Mouse (Mus musculus) ovary, adult 18-20 months (tissue): ENCODE measurements around the gene Ttll1.
A peak's percentile ranks its signal among the peaks of the same experiment; 100 is the strongest.

Source experiments
- DNase-seq: peaks from one replicate; pipeline ENCODE4 v3.0.0; 2022; ENCODE audit warnings: low spot score, mixed read lengths

The Ttll1 gene

GRCm38 (mm10) chr15:83510805-83511405 lies at the start of gene Ttll1:
Ttll1 (minus strand) TSS chr15:83510893.
- DNase-seq: peak; percentile 93

GRCm38 (mm10) chr15:83555161-83555974 lies 44.7 kb upstream of the Ttll1 start:
- peak; percentile 76 for DNase-seq

- DNase-seq: no peak
Measured at GRCm38 (mm10) chr15:83553831-83554230, 43.1 kb upstream of the Ttll1 start.

GRCm38 (mm10) chr15:83550137-83550536 lies 39.4 kb upstream of the Ttll1 start:
- no peak for DNase-seq

GRCm38 (mm10) chr15:83547144-83547543 lies 36.5 kb upstream of the Ttll1 start:
- no peak for DNase-seq

DNA sequence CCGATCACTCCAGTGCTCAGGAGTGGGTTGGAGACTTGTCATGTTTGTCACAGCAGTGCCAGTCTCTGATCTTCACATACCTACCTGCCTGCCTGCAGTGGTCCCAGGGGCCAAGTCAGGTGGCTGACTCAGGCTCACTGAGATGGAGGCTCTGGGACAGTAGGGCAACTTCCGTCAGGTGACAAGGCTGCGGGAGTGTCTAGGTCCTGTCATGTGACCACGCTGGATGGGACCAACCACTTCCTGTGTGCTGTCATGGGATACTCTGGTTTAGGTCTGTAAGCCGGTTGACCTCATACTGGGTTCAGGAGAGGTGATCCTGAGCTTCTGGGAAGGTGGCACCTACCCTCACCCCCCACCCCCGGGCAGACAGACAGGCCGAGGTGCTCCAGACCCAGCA lies 35.3 kb upstream of the Ttll1 start:
- no peak for DNase-seq

DNA sequence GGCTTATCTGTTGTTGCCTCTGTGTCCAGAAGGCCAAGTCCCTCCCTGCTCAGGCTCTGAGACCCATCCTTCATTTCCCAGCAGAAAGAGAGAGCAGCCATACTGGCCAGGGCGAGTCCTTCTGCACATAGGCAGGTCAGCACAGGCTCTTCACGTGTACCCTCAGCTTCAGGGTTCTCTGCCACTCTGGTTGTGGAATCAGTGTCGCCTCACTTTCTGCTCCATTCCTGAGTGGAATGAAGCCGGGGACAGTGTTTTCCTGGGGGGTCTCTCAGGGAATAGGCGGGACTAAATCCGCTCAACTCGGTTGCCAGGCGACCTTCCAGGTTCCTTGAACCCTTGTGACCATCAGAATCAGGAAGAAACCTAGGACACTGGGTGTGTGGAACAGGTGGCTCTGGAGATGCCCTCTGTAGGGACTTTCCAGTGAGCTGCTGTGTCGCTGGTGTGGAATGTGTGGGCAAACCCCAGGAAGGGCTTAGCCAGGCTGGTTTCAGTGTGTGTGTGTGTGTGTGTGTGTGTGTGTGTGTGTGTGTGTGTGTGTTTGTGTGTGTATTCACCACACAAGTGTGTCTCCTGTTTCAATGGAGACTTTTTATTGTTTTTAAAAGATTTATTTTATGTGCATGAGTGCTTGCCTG lies 31.1 kb upstream of the Ttll1 start:
- no peak for DNase-seq

- no peak for DNase-seq
Measured at GRCm38 (mm10) chr15:83539905-83540304, 29.2 kb upstream of the Ttll1 start.

- no peak for DNase-seq
Measured at GRCm38 (mm10) chr15:83538855-83539254, 28.2 kb upstream of the Ttll1 start.

DNA sequence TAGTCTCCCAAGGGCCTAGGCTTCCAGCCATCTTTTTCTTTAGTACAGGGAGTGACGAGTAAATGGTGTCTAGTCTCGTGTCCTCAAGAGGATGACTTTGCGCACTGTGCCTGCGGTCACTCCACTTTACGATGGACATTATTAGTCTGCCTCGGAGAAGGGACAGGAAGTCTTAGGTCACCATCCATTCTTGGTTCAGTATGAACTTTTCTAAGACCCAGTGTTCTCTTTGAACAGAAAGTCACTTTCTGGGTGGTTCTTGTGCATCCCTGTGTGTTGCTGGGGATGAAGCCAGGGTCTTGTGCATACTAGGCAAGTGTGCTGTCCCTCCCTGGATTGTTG lies 25.2 kb upstream of the Ttll1 start:
- DNase-seq: no peak

DNA sequence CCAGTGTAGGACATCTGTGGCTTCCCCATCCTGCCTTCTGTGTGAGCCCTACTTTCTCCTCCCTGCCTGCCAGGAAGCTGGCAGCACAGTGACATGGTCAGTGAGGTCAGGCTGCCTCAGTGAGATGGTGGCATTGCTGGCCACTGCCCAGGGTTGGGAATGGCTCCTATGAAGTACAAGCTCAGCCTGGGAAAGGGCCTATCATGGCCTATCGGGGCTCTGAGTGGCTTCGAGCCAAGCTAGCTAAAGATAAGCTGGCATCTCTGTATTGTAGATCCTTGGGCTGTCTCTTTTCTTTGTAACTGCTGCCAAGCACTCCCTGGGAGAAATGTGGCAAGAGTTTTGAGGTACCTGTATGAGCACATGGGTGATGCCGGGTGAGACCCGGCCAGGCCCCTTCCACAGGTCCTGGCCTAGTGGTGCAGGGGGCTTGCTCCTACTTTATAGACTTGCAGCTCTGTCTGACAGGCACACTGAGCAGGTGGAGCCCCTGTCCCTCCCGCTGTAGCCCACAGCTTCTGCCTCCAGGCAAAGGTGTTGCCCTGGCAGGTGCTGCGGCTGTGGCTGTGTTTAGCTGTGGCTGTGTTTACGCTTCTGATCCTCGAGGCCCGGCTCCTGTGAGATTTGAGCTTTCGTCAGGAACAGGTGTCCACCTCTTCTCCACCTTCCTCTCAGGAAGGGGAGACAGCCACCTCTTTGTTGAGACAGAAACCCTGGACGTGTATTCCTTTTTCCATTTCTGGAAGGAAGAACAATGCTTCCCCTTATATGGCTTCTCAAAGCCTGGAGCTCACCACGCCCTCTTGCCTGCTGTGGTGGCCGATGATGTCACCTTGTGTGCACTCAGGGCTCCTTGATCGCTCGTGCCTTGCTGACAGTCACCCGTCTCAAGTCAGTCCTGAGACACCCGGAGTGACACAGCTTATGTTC lies 24.5 kb upstream of the Ttll1 start:
- peak; percentile 61 for DNase-seq

- no peak for DNase-seq
Measured at GRCm38 (mm10) chr15:83532606-83533005, 21.9 kb upstream of the Ttll1 start.

DNA sequence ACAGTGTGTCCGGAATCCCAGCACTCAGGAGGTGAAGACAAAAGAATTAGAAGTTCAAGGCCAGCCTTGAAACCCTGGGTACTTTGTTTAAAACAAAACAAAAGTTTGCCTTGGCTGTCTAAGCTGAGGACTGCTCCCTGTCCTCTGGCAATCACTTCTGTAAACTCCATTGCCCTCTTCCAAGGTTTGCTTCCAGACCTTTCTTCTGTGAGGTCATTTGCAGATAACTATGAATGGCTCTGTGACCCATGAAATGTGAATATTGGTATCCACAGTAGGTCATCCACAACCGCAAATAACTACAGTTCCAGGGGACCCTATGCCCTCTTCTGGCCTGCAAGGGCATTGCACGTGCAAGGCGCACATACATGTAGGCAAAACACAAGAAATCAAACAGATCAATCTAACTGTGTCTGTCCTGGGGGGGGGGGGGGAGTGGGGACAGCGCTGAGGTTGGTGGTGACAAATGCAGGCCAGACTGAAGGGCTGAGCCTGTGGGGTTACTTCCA lies 21.3 kb upstream of the Ttll1 start:
- no peak for DNase-seq

DNA sequence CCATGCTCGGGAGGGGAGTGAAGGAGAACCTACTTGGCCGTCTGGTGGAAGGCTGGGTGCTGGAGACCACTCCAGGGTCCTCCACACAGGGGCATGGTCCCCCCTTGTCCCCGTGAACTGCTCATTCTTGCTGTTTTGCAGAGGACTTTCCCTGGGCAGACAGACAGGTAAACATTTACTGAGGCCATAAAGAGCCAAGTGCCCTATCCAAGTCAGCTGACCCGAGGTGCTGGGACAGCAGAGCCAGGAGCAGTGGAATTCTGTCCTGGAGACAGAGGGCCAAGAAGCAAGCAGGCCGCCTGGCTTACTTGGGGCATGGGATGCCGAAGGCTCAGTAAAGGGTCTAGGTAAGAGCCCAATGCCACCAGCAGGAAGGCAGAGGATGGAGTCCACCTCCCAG lies 20.0 kb upstream of the Ttll1 start:
- no peak for DNase-seq

DNA sequence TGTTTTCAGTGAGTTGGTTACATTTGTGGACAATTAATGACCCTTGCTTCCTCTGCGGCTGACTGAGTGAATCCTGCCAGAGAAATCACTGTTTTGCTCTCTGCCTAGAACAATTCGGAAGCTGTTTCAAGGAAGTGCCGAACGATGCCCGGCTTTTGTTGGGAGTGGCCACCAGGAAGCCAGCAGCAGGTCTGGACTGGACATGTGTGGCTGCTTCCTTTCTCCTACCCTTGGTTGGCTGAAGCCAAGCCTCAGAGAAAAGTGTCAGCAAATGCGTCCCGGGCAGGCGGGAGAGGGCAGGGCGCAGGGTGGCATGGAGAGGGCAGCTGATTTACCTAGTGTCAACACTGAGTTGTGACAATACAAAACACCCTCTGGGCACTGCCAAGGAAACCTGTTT lies 19.5 kb upstream of the Ttll1 start:
- DNase-seq: no peak

DNA sequence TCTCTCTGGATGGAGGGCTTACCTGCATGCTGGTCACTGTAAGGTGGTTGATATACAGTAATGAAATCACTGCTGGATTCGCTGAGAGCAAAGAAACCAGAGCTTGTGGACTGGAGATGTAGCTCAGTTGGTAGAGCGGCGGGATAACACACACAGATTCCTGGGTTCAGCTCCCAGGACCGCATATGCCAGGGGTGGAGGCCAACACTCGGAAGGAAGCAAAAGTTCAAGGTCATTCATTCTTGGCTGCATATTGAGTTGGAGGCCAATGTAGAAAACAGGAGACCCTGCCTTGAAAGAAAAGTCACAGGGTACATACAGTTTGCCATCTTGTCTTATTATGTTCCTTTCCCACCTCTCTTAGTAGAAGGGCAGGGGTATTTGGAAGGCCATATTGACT lies 19.1 kb upstream of the Ttll1 start:
- no peak for DNase-seq

- DNase-seq: no peak
Measured at GRCm38 (mm10) chr15:83528892-83529291, 18.2 kb upstream of the Ttll1 start.

- no peak for DNase-seq
Measured at GRCm38 (mm10) chr15:83527747-83528146, 17.1 kb upstream of the Ttll1 start.

DNA sequence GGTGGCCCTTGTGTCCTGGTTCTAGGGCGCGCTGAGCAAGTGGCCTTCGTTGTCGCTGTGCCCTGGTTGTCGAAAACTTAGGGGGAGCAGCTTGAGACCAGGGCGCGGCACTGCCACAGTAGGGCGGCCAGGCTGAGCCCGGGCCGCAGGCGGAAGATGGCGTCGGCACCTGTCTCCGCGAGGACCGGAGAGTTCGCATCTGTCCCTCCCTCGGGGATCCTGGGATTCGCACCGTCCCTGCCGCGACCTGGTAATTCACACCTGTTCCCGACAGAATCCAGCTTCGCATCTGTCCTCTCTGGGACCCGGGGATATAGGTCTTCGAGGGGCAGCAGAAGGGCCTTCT lies 16.4 kb upstream of the Ttll1 start:
- no peak for DNase-seq

- no peak for DNase-seq
Measured at GRCm38 (mm10) chr15:83526424-83527091, 15.9 kb upstream of the Ttll1 start, which contains the start of gene Bik. Bik (plus strand) TSS chr15:83526862.

DNA sequence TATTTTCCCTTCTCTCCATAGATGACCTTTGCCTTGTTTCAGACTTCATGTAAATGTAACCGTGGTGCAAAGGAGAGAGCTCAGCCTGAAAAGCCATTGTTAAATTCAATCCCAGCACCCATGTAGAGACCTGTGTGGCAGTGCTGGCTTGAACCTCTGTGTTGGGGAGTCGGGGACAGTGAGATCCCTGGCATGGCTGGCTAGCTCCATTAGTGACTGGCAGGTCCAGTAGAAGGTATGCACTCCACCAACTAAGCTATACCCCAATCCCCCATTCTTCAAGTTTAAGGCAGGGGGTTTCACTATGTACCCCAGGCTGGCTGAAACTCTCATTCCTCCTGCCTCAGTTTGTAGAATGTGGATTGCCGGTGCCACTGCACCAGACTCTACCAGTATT lies 13.6 kb upstream of the Ttll1 start:
- DNase-seq: no peak
